Comparison of ENCODE assay signal across 35 mouse cellular contexts in genomic region chr10:59429448-59430135, GRCm38 (mm10). TPM values are rescaled to one million over a fixed set of nuclear protein-coding genes. Genes with fewer than 3 reads are reported as not detected.
DNase-seq lines count a peak whose midpoint lies in the region; ATAC-seq and TF ChIP-seq lines count a peak whose summit lies in the region.
"Had no signal": no experiment of that assay in that cellular context is flagged by ENCODE, and none has a peak within 500 bp of the region (broad histone marks: within the 10 kb centered on the region; RNA-seq: fewer than 3 reads in every experiment).

No protein-coding gene starts in this region.

- TF ChIP-seq CTCF in heart, postnatal 0 days (IDR thresholded peaks at IDR 0.05; ENCODE audit: low read depth): no peak
- TF ChIP-seq CTCF in small intestine, adult 2 months (IDR thresholded peaks at IDR 0.05; ENCODE audit: extremely low read depth, insufficient read length, insufficient replicate concordance, low read depth, low read length): no peak

- TF ChIP-seq EP300 in heart, postnatal 0 days (IDR thresholded peaks at IDR 0.05; ENCODE audit: low read depth): no peak

- 53% methylated on average over 16 of the region's 16 CpGs for WGBS in heart, postnatal 0 days
- 68% methylated on average over 16 of the region's 16 CpGs for WGBS in neural tube, embryonic 13.5 days
- WGBS in neural tube, embryonic 15.5 days: 64% methylated on average over 16 of the region's 16 CpGs
- 80% methylated on average over 16 of the region's 16 CpGs for WGBS in small intestine, adult 2 months

- H3K9me3 ChIP-seq in heart, postnatal 0 days (replicated peaks; ENCODE audit: control insufficient read depth, low read length): no peaks in the 10 kb centered on the region
- no peaks in the 10 kb centered on the region for H3K9me3 ChIP-seq in neural tube, embryonic 13.5 days
- no peaks in the 10 kb centered on the region for H3K9me3 ChIP-seq in neural tube, embryonic 15.5 days (replicated peaks)
- H3K9me3 ChIP-seq: embryonic facial prominence, embryonic 10.5 days; embryonic facial prominence, embryonic 15.5 days; forebrain, embryonic 15.5 days; G1E; limb, embryonic 13.5 days; lung, embryonic 15.5 days; midbrain, embryonic 13.5 days had no signal

- H3K4me2 ChIP-seq in heart, postnatal 0 days (ENCODE audit: low read depth, low read length): no peak overlapping the region
- 0 out of 2 replicates have a peak overlapping the region, but pooled peaks have one; percentile 4 for H3K4me2 ChIP-seq in neural tube, embryonic 13.5 days
- no peak overlapping the region for H3K4me2 ChIP-seq in neural tube, embryonic 15.5 days
- H3K4me2 ChIP-seq: embryonic facial prominence, embryonic 15.5 days; forebrain, embryonic 15.5 days; heart, embryonic 11.5 days; hindbrain, embryonic 14.5 days; limb, embryonic 13.5 days; liver, embryonic 11.5 days; lung, embryonic 15.5 days; midbrain, embryonic 13.5 days had no signal

- DNase-seq in adrenal gland, postnatal 10 days: peak; percentile 54
- DNase-seq in adrenal gland, postnatal 25 days: no peak
- peak; percentile 39 for DNase-seq in heart, postnatal 0 days (ENCODE audit: low spot score)
- DNase-seq in heart, adult 9 months (ENCODE audit: low spot score in 2 of 2): no peak
- no peak for DNase-seq in left cerebral cortex, postnatal 4 days
- DNase-seq: cerebellum, adult 8-10 months; cerebellum, postnatal 25 days; gastrocnemius, adult 2 months; gastrocnemius, postnatal 36 days; heart, postnatal 10 days; kidney, adult 18-20 months; kidney, postnatal 10 days; layer of hippocampus, adult 9-11 months; lung, postnatal 36 days; right cerebral cortex, postnatal 4 days; thymus, postnatal 4 days had no signal

- intact Hi-C loops in left cerebral cortex, postnatal 4 days (cut with DNase I): no loop called here

- H3K27me3 ChIP-seq in heart, postnatal 0 days (ENCODE audit: control insufficient read depth, insufficient read depth, low read length): no peaks in the 10 kb centered on the region
- H3K27me3 ChIP-seq in neural tube, embryonic 13.5 days: no peaks in the 10 kb centered on the region
- H3K27me3 ChIP-seq in neural tube, embryonic 15.5 days (replicated peaks): no peaks in the 10 kb centered on the region
- no peaks in the 10 kb centered on the region for H3K27me3 ChIP-seq in small intestine, adult 2 months (ENCODE audit: control insufficient read depth, insufficient read depth, low read length)
- H3K27me3 ChIP-seq: embryonic facial prominence, embryonic 15.5 days; forebrain, embryonic 15.5 days; limb, embryonic 13.5 days; lung, embryonic 15.5 days; midbrain, embryonic 13.5 days had no signal

- no peak overlapping the region for H3K9ac ChIP-seq in heart, postnatal 0 days (replicated peaks; ENCODE audit: low read depth, low read length)
- no peak overlapping the region for H3K9ac ChIP-seq in neural tube, embryonic 13.5 days
- H3K9ac ChIP-seq in neural tube, embryonic 15.5 days (replicated peaks): no peak overlapping the region
- H3K9ac ChIP-seq: embryonic facial prominence, embryonic 15.5 days; forebrain, embryonic 15.5 days; hindbrain, embryonic 14.5 days; limb, embryonic 13.5 days; lung, embryonic 15.5 days; midbrain, embryonic 13.5 days had no signal

- no peak overlapping the region for H3K27ac ChIP-seq in heart, postnatal 0 days (ENCODE audit: low read depth)
- no peak overlapping the region for H3K27ac ChIP-seq in neural tube, embryonic 13.5 days (replicated peaks)
- H3K27ac ChIP-seq in neural tube, embryonic 15.5 days (replicated peaks): no peak overlapping the region
- peak overlapping the region; percentile 64 for H3K27ac ChIP-seq in small intestine, adult 2 months (ENCODE audit: insufficient read depth, low read depth, low read length)
- H3K27ac ChIP-seq: embryonic facial prominence, embryonic 10.5 days; embryonic facial prominence, embryonic 15.5 days; forebrain, embryonic 15.5 days; gastrocnemius, adult 2 months; hindbrain, embryonic 14.5 days; limb, embryonic 13.5 days; lung, embryonic 15.5 days; midbrain, embryonic 13.5 days had no signal

- peaks cover 11% of the 10 kb centered on the region for H3K4me1 ChIP-seq in heart, postnatal 0 days (ENCODE audit: control insufficient read depth, insufficient read depth)
- H3K4me1 ChIP-seq in neural tube, embryonic 13.5 days (replicated peaks): peaks cover 6% of the 10 kb centered on the region
- H3K4me1 ChIP-seq in neural tube, embryonic 15.5 days: peaks cover 9% of the 10 kb centered on the region
- peaks cover 15% of the 10 kb centered on the region; the same call in 1 of the 2 replicates for H3K4me1 ChIP-seq in small intestine, adult 2 months (ENCODE audit: control insufficient read depth, insufficient read depth, insufficient read length, low read length)
- H3K4me1 ChIP-seq: forebrain, embryonic 15.5 days; midbrain, embryonic 13.5 days had no signal

- no peak for TF ChIP-seq POLR2A in small intestine, adult 2 months (IDR thresholded peaks at IDR 0.05; ENCODE audit: low read depth, low read length)

- no peaks in the 10 kb centered on the region for H3K36me3 ChIP-seq in heart, postnatal 0 days (replicated peaks; ENCODE audit: control insufficient read depth, insufficient read depth, low read length)
- H3K36me3 ChIP-seq in neural tube, embryonic 13.5 days: no peaks in the 10 kb centered on the region
- no peaks in the 10 kb centered on the region for H3K36me3 ChIP-seq in neural tube, embryonic 15.5 days
- H3K36me3 ChIP-seq in small intestine, adult 2 months (ENCODE audit: control insufficient read depth, insufficient read depth, low read length): no peaks in the 10 kb centered on the region
- H3K36me3 ChIP-seq: embryonic facial prominence, embryonic 10.5 days; embryonic facial prominence, embryonic 15.5 days; forebrain, embryonic 15.5 days; G1E; limb, embryonic 13.5 days; lung, embryonic 15.5 days; midbrain, embryonic 13.5 days had no signal

- peak; percentile 18; the same call in 1 of the 2 replicates for ATAC-seq in heart, postnatal 0 days (ENCODE audit: insufficient read depth, low read depth)
- ATAC-seq in neural tube, embryonic 13.5 days (ENCODE audit: low read depth): no peak
- ATAC-seq in neural tube, embryonic 15.5 days (ENCODE audit: low FRiP score): no peak
- ATAC-seq: forebrain, embryonic 15.5 days; midbrain, embryonic 13.5 days had no signal

- no peak overlapping the region for H3K4me3 ChIP-seq in heart, postnatal 0 days (ENCODE audit: low read depth, low read length)
- H3K4me3 ChIP-seq in neural tube, embryonic 13.5 days: no peak overlapping the region
- no peak overlapping the region for H3K4me3 ChIP-seq in neural tube, embryonic 15.5 days (replicated peaks)
- H3K4me3 ChIP-seq in small intestine, adult 2 months (ENCODE audit: low read depth, low read length): no peak overlapping the region
- H3K4me3 ChIP-seq: embryonic facial prominence, embryonic 10.5 days; embryonic facial prominence, embryonic 15.5 days; forebrain, embryonic 15.5 days; gastrocnemius, adult 2 months; limb, embryonic 13.5 days; lung, embryonic 15.5 days; midbrain, embryonic 13.5 days had no signal

RNA-seq across cellular contexts. Expression of gene Oit3, which starts 12.0 kb away (rescaled TPM):
- total RNA-seq in adrenal gland, postnatal 10 days (2021): 10 to 100 TPM in 1 of 2 experiments, 1 to 10 TPM in 1; 5.1 to 10.2 TPM
- 4.8 and 6.2 TPM in 2 replicates for total RNA-seq in adrenal gland, postnatal 25 days (2021)
- total RNA-seq in heart, postnatal 0 days (2014; rRNA removed; ENCODE audit: low replicate concordance): 6.3 and 8.2 TPM in 2 replicates
- 3.0 and 3.2 TPM in 2 replicates for polyA plus RNA-seq in heart, postnatal 0 days (2015; fragmentation: Nextera tagmentation; extraction: Ambion mirVana)
- 0.20 and 0.21 TPM in 2 replicates for polyA plus RNA-seq in neural tube, embryonic 13.5 days (2015; fragmentation: Nextera tagmentation; extraction: Ambion mirVana)
- polyA plus RNA-seq in neural tube, embryonic 15.5 days (2015; fragmentation: Nextera tagmentation; extraction: Ambion mirVana): 0.09 and 0.47 TPM in 2 replicates
- 0.24 and 0.72 TPM in 2 replicates for polyA plus RNA-seq in small intestine, adult 2 months (2012; rRNA removed)
- under 1 TPM in 1 of 2 experiments, not detected in 1; 0.32 TPM for total RNA-seq in left cerebral cortex, postnatal 4 days (2021)
- total RNA-seq: megakaryocyte-erythroid progenitor cell, adult 5-6 weeks had no signal
- polyA plus RNA-seq: G1E had no signal

RNA-seq across cellular contexts. Expression of gene Pla2g12b, which starts 26.1 kb away (rescaled TPM):
- total RNA-seq in adrenal gland, postnatal 10 days (2021): 10 to 100 TPM in 1 of 2 experiments, 1 to 10 TPM in 1; 5.0 to 15.8 TPM
- total RNA-seq in adrenal gland, postnatal 25 days (2021): 1.4 TPM in 1 of 2 replicates, not detected in the other
- total RNA-seq in heart, postnatal 0 days (2014; rRNA removed; ENCODE audit: low replicate concordance): not detected in 2 replicates
- polyA plus RNA-seq in heart, postnatal 0 days (2015; fragmentation: Nextera tagmentation; extraction: Ambion mirVana): 0.20 and 0.29 TPM in 2 replicates
- not detected in 2 replicates for polyA plus RNA-seq in neural tube, embryonic 13.5 days (2015; fragmentation: Nextera tagmentation; extraction: Ambion mirVana)
- polyA plus RNA-seq in neural tube, embryonic 15.5 days (2015; fragmentation: Nextera tagmentation; extraction: Ambion mirVana): 0.72 TPM in 1 of 2 replicates, not detected in the other
- 31.3 and 92.7 TPM in 2 replicates for polyA plus RNA-seq in small intestine, adult 2 months (2012; rRNA removed)
- total RNA-seq in left cerebral cortex, postnatal 4 days (2021): not detected
- total RNA-seq: G1E; gastrocnemius, adult 2 months; gastrocnemius, postnatal 36 days; heart, postnatal 10 days; hematopoietic stem cell, adult 5-6 weeks; left cerebral cortex, adult 18-20 months; left cerebral cortex, postnatal 14 days; megakaryocyte-erythroid progenitor cell, adult 5-6 weeks; neutrophil, adult 5-6 weeks had no signal
- polyA plus RNA-seq: embryonic facial prominence, embryonic 10.5 days; forebrain, embryonic 15.5 days; G1E; hindbrain, embryonic 14.5 days; limb, embryonic 13.5 days; midbrain, embryonic 13.5 days; thymus, postnatal 0 days had no signal

RNA-seq across cellular contexts. Expression of gene Gm10273, which starts 34.2 kb away (rescaled TPM):
- 100 to 1,000 TPM; 123 to 136 TPM for total RNA-seq in adrenal gland, postnatal 10 days (2021)
- total RNA-seq in adrenal gland, postnatal 25 days (2021): 23.4 and 50.5 TPM in 2 replicates
- total RNA-seq in heart, postnatal 0 days (2014; rRNA removed; ENCODE audit: low replicate concordance): 11.7 and 19.2 TPM in 2 replicates
- polyA plus RNA-seq in heart, postnatal 0 days (2015; fragmentation: Nextera tagmentation; extraction: Ambion mirVana): 9.5 and 11.8 TPM in 2 replicates
- not detected in 2 replicates for polyA plus RNA-seq in neural tube, embryonic 13.5 days (2015; fragmentation: Nextera tagmentation; extraction: Ambion mirVana)
- 7.3 and 7.7 TPM in 2 replicates for polyA plus RNA-seq in neural tube, embryonic 15.5 days (2015; fragmentation: Nextera tagmentation; extraction: Ambion mirVana)
- polyA plus RNA-seq in small intestine, adult 2 months (2012; rRNA removed): 0.38 and 1.1 TPM in 2 replicates
- 10 to 100 TPM; 45.0 to 48.3 TPM for total RNA-seq in left cerebral cortex, postnatal 4 days (2021)
- polyA plus RNA-seq: embryonic facial prominence, embryonic 15.5 days; forebrain, embryonic 15.5 days had no signal

Comparison
In these comparisons a context has a peak if more than half of its experiments do, and no peak if none do; other contexts are left out.
1. DNase-seq: peak in adrenal gland, postnatal 10 days (single experiment) and heart, postnatal 0 days (single experiment); none in adrenal gland, postnatal 25 days (single experiment), heart, adult 9 months (0 of 2) and left cerebral cortex, postnatal 4 days (single experiment).